17 mouse cellular contexts compared by ENCODE assay signal in genomic region chr5:115359438-115359837, GRCm38 (mm10). TPM values are rescaled to one million over a fixed set of nuclear protein-coding genes. Genes with fewer than 3 reads are reported as not detected.
DNase-seq lines count a peak whose midpoint lies in the region; ATAC-seq and TF ChIP-seq lines count a peak whose summit lies in the region.
"Had no signal": no experiment of that assay in that cellular context is flagged by ENCODE, and none has a peak within 500 bp of the region (broad histone marks: within the 10 kb centered on the region; RNA-seq: fewer than 3 reads in every experiment).

No protein-coding gene starts in this region.

- TF ChIP-seq EP300 in MEL (IDR thresholded peaks at IDR 0.05; ENCODE audit: low read depth in 1 of 2, low read length in 2 of 2), result no peak

- intact Hi-C loops in gastrocnemius, adult 2 months (cut with DNase I), result loop anchor here (1.0 kb wide), 1 partner anchor 82 kb away; no protein-coding TSS in a partner anchor

- H3K36me3 ChIP-seq in kidney, embryonic 16.5 days (ENCODE audit: insufficient read depth, low read length), result no peaks in the 10 kb centered on the region
- H3K36me3 ChIP-seq in MEL (ENCODE audit: control insufficient read depth in 1 of 2, insufficient read depth in 2 of 2, low read length in 2 of 2), result peaks cover 0 to 5% of the 10 kb centered on the region in 2 experiments; a peak in 2 of 4 replicates
- H3K36me3 ChIP-seq: embryonic facial prominence, embryonic 13.5 days; liver, embryonic 13.5 days; neural tube, embryonic 15.5 days; stomach, embryonic 15.5 days had no signal

- no peak overlapping the region for H3K9ac ChIP-seq in kidney, embryonic 16.5 days (replicated peaks; ENCODE audit: low read length)
- peak overlapping the region; percentile 63 for H3K9ac ChIP-seq in MEL (ENCODE audit: control insufficient read depth, low read depth, low read length, poor library complexity, severe bottlenecking)
- H3K9ac ChIP-seq: embryonic facial prominence, embryonic 13.5 days; liver, embryonic 13.5 days; lung, embryonic 14.5 days; neural tube, embryonic 15.5 days; stomach, embryonic 15.5 days had no signal

- H3K4me3 ChIP-seq in gastrocnemius, adult 2 months, result peak overlapping the region; percentile 39; the same call in 1 of the 2 replicates
- no peak overlapping the region for H3K4me3 ChIP-seq in kidney, embryonic 16.5 days (ENCODE audit: low read length)
- peak overlapping the region; percentile 52 to 74 for H3K4me3 ChIP-seq in MEL (ENCODE audit: control insufficient read depth in 1 of 2, insufficient read depth in 1 of 2, low read depth in 2 of 2, low read length in 2 of 2)
- H3K4me3 ChIP-seq: embryonic facial prominence, embryonic 13.5 days; erythroblast, embryonic 14.5 days; liver, embryonic 13.5 days; neural tube, embryonic 15.5 days; stomach, embryonic 15.5 days had no signal

- no peak overlapping the region for H3K27ac ChIP-seq in gastrocnemius, adult 2 months
- 0 out of 2 replicates have a peak overlapping the region, but pooled peaks have one; percentile 24 for H3K27ac ChIP-seq in kidney, embryonic 16.5 days (ENCODE audit: low read length)
- peak overlapping the region; percentile 21 for H3K27ac ChIP-seq in MEL (ENCODE audit: control insufficient read depth, low read depth, low read length)
- H3K27ac ChIP-seq: embryonic facial prominence, embryonic 13.5 days; liver, embryonic 13.5 days; neural tube, embryonic 15.5 days; stomach, embryonic 15.5 days had no signal

- no peak for TF ChIP-seq RAD21 in MEL (IDR thresholded peaks at IDR 0.05; ENCODE audit: low read depth, low read length)

- no peaks in the 10 kb centered on the region for H3K27me3 ChIP-seq in kidney, embryonic 16.5 days (ENCODE audit: insufficient read depth, low read length)
- H3K27me3 ChIP-seq in MEL (ENCODE audit: control insufficient read depth in 1 of 2, insufficient read depth in 2 of 2, low read length in 2 of 2), result no peaks in the 10 kb centered on the region
- H3K27me3 ChIP-seq: embryonic facial prominence, embryonic 13.5 days; neural tube, embryonic 15.5 days; stomach, embryonic 15.5 days had no signal

- WGBS in kidney, embryonic 16.5 days, result 83% methylated on average over 8 of the region's 8 CpGs

- no peak for DNase-seq in gastrocnemius, adult 2 months
- DNase-seq in gastrocnemius, postnatal 10 days, result no peak
- DNase-seq in kidney, adult 18-20 months, result no peak
- DNase-seq in A20 (ENCODE audit: low read depth, low spot score) (peak; percentile 77), MEL (ENCODE audit: low read depth, low spot score) (peak; percentile 79)
- no peak for DNase-seq in lung, postnatal 10 days
- no peak for DNase-seq in natural killer cell, adult 2 months (ENCODE audit: low spot score in 2 of 2)

- no peak overlapping the region for H3K4me2 ChIP-seq in kidney, embryonic 16.5 days (replicated peaks; ENCODE audit: low read depth, low read length)
- H3K4me2 ChIP-seq: liver, embryonic 13.5 days; lung, embryonic 14.5 days; stomach, embryonic 15.5 days had no signal

- H3K4me1 ChIP-seq in kidney, embryonic 16.5 days (ENCODE audit: insufficient read depth, low read length), result no peaks in the 10 kb centered on the region
- peaks cover 2 to 7% of the 10 kb centered on the region in 2 experiments; a peak in 3 of 4 replicates for H3K4me1 ChIP-seq in MEL (ENCODE audit: control insufficient read depth in 1 of 2, insufficient read depth in 2 of 2, low read length in 2 of 2)
- H3K4me1 ChIP-seq: embryonic facial prominence, embryonic 13.5 days; liver, embryonic 13.5 days; neural tube, embryonic 15.5 days; stomach, embryonic 15.5 days had no signal

- ATAC-seq in kidney, embryonic 16.5 days (ENCODE audit: low FRiP score, low TSS enrichment), result no peak
- ATAC-seq: activated CD4-positive, CD25-positive, alpha-beta regulatory T cell, adult 4 months had no signal

- peaks cover 2% of the 10 kb centered on the region; the same call in 1 of the 2 replicates for H3K79me2 ChIP-seq in MEL (ENCODE audit: control insufficient read depth, insufficient read depth, low read length, poor library complexity)

- TF ChIP-seq POLR2A in MEL (IDR thresholded peaks at IDR 0.05; ENCODE audit: control insufficient read depth in 1 of 2, insufficient read depth in 1 of 2, low read depth in 1 of 2, low read length in 2 of 2, poor library complexity in 1 of 2), result no peak

- no peaks in the 10 kb centered on the region for H3K9me3 ChIP-seq in kidney, embryonic 16.5 days (ENCODE audit: low read length)
- no peaks in the 10 kb centered on the region for H3K9me3 ChIP-seq in MEL (replicated peaks; ENCODE audit: insufficient read depth, low read length)
- H3K9me3 ChIP-seq: embryonic facial prominence, embryonic 13.5 days; G1E; liver, embryonic 13.5 days; megakaryocyte, embryonic 14.5 days; neural tube, embryonic 15.5 days; stomach, embryonic 15.5 days had no signal

- TF ChIP-seq CTCF in gastrocnemius, adult 2 months (IDR thresholded peaks at IDR 0.05), result no peak
- TF ChIP-seq CTCF in MEL (IDR thresholded peaks at IDR 0.05 in 2 of 3, conservative IDR thresholded peaks at IDR 0.05 in 1 of 3; ENCODE audit: control insufficient read depth in 1 of 3, insufficient read depth in 1 of 3, low read depth in 2 of 3, low read length in 3 of 3, poor library complexity in 1 of 3, severe bottlenecking in 1 of 3), result no peak

TF ChIP-seq in MEL, 35 proteins besides CTCF, POLR2A, EP300 and RAD21:
- TF ChIP-seq BHLHE40 (IDR thresholded peaks at IDR 0.05; ENCODE audit: borderline replicate concordance, low read depth, low read length), result no peak
- 0 out of 2 replicates have a peak, but pooled peaks have one; percentile 45 for TF ChIP-seq ELF1 (IDR thresholded peaks at IDR 0.05; ENCODE audit: low read depth, low read length)
- TF ChIP-seq ETS1 (IDR thresholded peaks at IDR 0.05; ENCODE audit: low read depth, low read length), result 0 out of 2 replicates have a peak, but pooled peaks have one; percentile 11

RNA-seq across cellular contexts. Expression of gene Cox6a1, which starts 10.7 kb away (rescaled TPM):
- total RNA-seq in gastrocnemius, adult 2 months (2021), result 10 to 100 TPM; 38.7 to 60.9 TPM
- total RNA-seq in gastrocnemius, postnatal 10 days (2021), result 100 to 1,000 TPM; 164 to 166 TPM
- 1,046 and 1,071 TPM in 2 replicates for polyA plus RNA-seq in kidney, embryonic 16.5 days (2015; fragmentation: Nextera tagmentation; extraction: Ambion mirVana)
- total RNA-seq in MEL (2012; rRNA removed), result 725 and 749 TPM in 2 replicates
- polyA plus RNA-seq in MEL (2012; ENCODE audit: insufficient read depth in 1 of 2, insufficient read length in 2 of 2, low read depth in 1 of 2, low replicate concordance in 2 of 2, missing spikeins in 1 of 2), result 1,000 to 10,000 TPM in 1 of 2 experiments, 100 to 1,000 TPM in 1; 328 to 1,215 TPM

RNA-seq across cellular contexts. Expression of gene Triap1, which starts 18.4 kb away (rescaled TPM):
- 10 to 100 TPM; 19.1 to 20.3 TPM for total RNA-seq in gastrocnemius, adult 2 months (2021)
- 10 to 100 TPM; 15.8 to 15.9 TPM for total RNA-seq in gastrocnemius, postnatal 10 days (2021)
- polyA plus RNA-seq in kidney, embryonic 16.5 days (2015; fragmentation: Nextera tagmentation; extraction: Ambion mirVana), result 56.3 and 58.5 TPM in 2 replicates
- 50.8 and 63.2 TPM in 2 replicates for total RNA-seq in MEL (2012; rRNA removed)
- polyA plus RNA-seq in MEL (2012; ENCODE audit: insufficient read depth in 1 of 2, insufficient read length in 2 of 2, low read depth in 1 of 2, low replicate concordance in 2 of 2, missing spikeins in 1 of 2), result 10 to 100 TPM in 1 of 2 experiments, not detected in 1; 59.2 TPM

RNA-seq across cellular contexts. Expression of gene Gatc, which starts 18.5 kb away (rescaled TPM):
- 10 to 100 TPM; 22.2 to 28.0 TPM for total RNA-seq in gastrocnemius, adult 2 months (2021)
- 10 to 100 TPM; 19.7 to 21.2 TPM for total RNA-seq in gastrocnemius, postnatal 10 days (2021)
- 25.2 and 32.0 TPM in 2 replicates for polyA plus RNA-seq in kidney, embryonic 16.5 days (2015; fragmentation: Nextera tagmentation; extraction: Ambion mirVana)
- total RNA-seq in MEL (2012; rRNA removed), result 6.3 and 6.5 TPM in 2 replicates
- 10 to 100 TPM in 1 of 2 experiments, not detected in 1; 32.2 TPM for polyA plus RNA-seq in MEL (2012; ENCODE audit: insufficient read depth in 1 of 2, insufficient read length in 2 of 2, low read depth in 1 of 2, low replicate concordance in 2 of 2, missing spikeins in 1 of 2)

RNA-seq across cellular contexts. Expression of gene Srsf9, which starts 32.5 kb away (rescaled TPM):
- total RNA-seq in gastrocnemius, adult 2 months (2021), result 10 to 100 TPM in 1 of 2 experiments, 1 to 10 TPM in 1; 9.3 to 12.1 TPM
- 10 to 100 TPM; 21.3 to 24.1 TPM for total RNA-seq in gastrocnemius, postnatal 10 days (2021)
- 208 and 258 TPM in 2 replicates for polyA plus RNA-seq in kidney, embryonic 16.5 days (2015; fragmentation: Nextera tagmentation; extraction: Ambion mirVana)
- total RNA-seq in MEL (2012; rRNA removed), result 80.0 and 98.0 TPM in 2 replicates
- 100 to 1,000 TPM in 1 of 2 experiments, not detected in 1; 170 TPM for polyA plus RNA-seq in MEL (2012; ENCODE audit: insufficient read depth in 1 of 2, insufficient read length in 2 of 2, low read depth in 1 of 2, low replicate concordance in 2 of 2, missing spikeins in 1 of 2)

RNA-seq across cellular contexts. Expression of gene Dynll1, which starts 58.6 kb away (rescaled TPM):
- 100 to 1,000 TPM in 1 of 2 experiments, 10 to 100 TPM in 1; 48.4 to 115 TPM for total RNA-seq in gastrocnemius, adult 2 months (2021)
- total RNA-seq in gastrocnemius, postnatal 10 days (2021), result 100 to 1,000 TPM; 134 to 168 TPM
- polyA plus RNA-seq in kidney, embryonic 16.5 days (2015; fragmentation: Nextera tagmentation; extraction: Ambion mirVana), result 1,559 and 1,634 TPM in 2 replicates
- total RNA-seq in MEL (2012; rRNA removed), result 714 and 736 TPM in 2 replicates
- polyA plus RNA-seq in MEL (2012; ENCODE audit: insufficient read depth in 1 of 2, insufficient read length in 2 of 2, low read depth in 1 of 2, low replicate concordance in 2 of 2, missing spikeins in 1 of 2), result 100 to 1,000 TPM; 561 to 740 TPM

Comparison
In these comparisons a context has a peak if more than half of its experiments do, and no peak if none do; other contexts are left out.
1. DNase-seq: peak in A20 (single experiment) and MEL (single experiment); none in gastrocnemius, adult 2 months (single experiment), gastrocnemius, postnatal 10 days (single experiment), kidney, adult 18-20 months (single experiment), lung, postnatal 10 days (single experiment) and natural killer cell, adult 2 months (0 of 2).